Mouse (Mus musculus): Measurements from ENCODE around the gene Vmn1r200.
"Not testable (repeated sequence)": the region's sequence is repeated elsewhere in the genome, so short reads cannot be mapped to it uniquely, and the experiment has no call there.

Vmn1r200 gene

GRCm38 (mm10) chr13:22390073-22390472, at the start of gene Vmn1r200:
Gene Vmn1r200, plus strand, starts transcription at chr13:22390373.
- DNase-seq (ENCODE audit: low spot score in 2 of 2), result no peak

- DNase-seq (ENCODE audit: low spot score in 2 of 2), result no peak
Measured at GRCm38 (mm10) chr13:22350064-22350463, 40.1 kb upstream of the Vmn1r200 start, which contains the start of gene Vmn1r198. Gene Vmn1r198, plus strand, starts transcription at chr13:22350364.

GRCm38 (mm10) chr13:22350813-22351212, 39.4 kb upstream of the Vmn1r200 start:
- DNase-seq (ENCODE audit: low spot score in 2 of 2), result no peak

- no peak for DNase-seq (ENCODE audit: low spot score in 2 of 2)
Measured at GRCm38 (mm10) chr13:22379518-22379917, 10.7 kb upstream of the Vmn1r200 start, which contains the start of gene Vmn1r199. Gene Vmn1r199, plus strand, starts transcription at chr13:22379818.

- not testable (repeated sequence) for DNase-seq (ENCODE audit: low spot score in 2 of 2)
Measured at GRCm38 (mm10) chr13:22381128-22381527, 9.0 kb upstream of the Vmn1r200 start.

- DNase-seq (ENCODE audit: low spot score in 2 of 2), result no peak
Measured at GRCm38 (mm10) chr13:22383401-22383800, 6.8 kb upstream of the Vmn1r200 start.

GRCm38 (mm10) chr13:22387050-22387449, 3.1 kb upstream of the Vmn1r200 start:
- no peak for DNase-seq (ENCODE audit: low spot score in 2 of 2)

GRCm38 (mm10) chr13:22402978-22403377, 12.8 kb downstream of the Vmn1r200 start:
- no peak for DNase-seq (ENCODE audit: low spot score in 2 of 2)
